Mouse (Mus musculus): ENCODE measurements around the gene Lpar6.

DNA sequence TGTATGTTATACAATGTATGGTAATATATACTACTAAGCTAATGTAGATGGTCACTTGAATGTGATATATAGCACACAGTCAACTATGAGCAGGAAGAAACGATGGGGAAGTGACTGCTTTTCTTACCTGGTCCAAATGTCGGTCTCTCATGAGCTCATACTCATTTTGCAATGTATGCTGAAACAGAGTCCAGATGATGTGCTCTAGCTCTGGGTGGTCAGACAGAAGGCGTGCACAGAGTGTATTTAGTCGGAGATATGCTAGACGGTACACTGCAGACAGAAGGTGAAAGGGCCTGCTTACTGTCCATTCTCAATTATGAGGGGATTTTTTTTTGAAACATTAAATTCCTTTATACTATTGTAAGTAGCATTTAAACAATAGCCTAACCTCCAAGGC is 26.2 kb upstream of the Lpar6 start:
- TF ChIP-seq EP300 (IDR thresholded peaks at IDR 0.05; ENCODE audit: low read depth) = no peak
- TF ChIP-seq CTCF (IDR thresholded peaks at IDR 0.05; ENCODE audit: low read depth) = no peak

Data from liver, embryonic 14.5 days (tissue).